Mouse (Mus musculus) stomach, embryonic 16.5 days (tissue): ENCODE results near the gene Sytl1. TPM values are rescaled to one million over a fixed set of nuclear protein-coding genes. Genes with fewer than 3 reads are reported as not detected.
A peak's percentile ranks its signal among the peaks of the same experiment; 100 is the strongest.

Source experiments
- ATAC-seq: fragments of 200-750 bp; cut with Nextera tagmentation; 2 replicates; pipeline ENCODE4 v1.8.0; 2017; ENCODE audit warnings: moderate number of reproducible peaks, moderate TSS enrichment; ENCODE audit not compliant: insufficient read depth, low FRiP score
- H3K27ac ChIP-seq: fragments of 300-500 bp; sonication (generic); 2 replicates; pipeline ENCODE4 v1.5.1; 2014; ENCODE audit warnings: low read length
- H3K27me3 ChIP-seq: fragments of 300-500 bp; sonication (generic); 2 replicates; pipeline ENCODE4 v1.6.1; 2014; ENCODE audit warnings: low read length, control low read depth, mixed read lengths; ENCODE audit not compliant: control insufficient read depth, insufficient read depth
- H3K36me3 ChIP-seq: fragments of 300-500 bp; sonication (generic); 2 replicates; pipeline ENCODE4 v1.6.1; 2014; ENCODE audit warnings: low read length; ENCODE audit not compliant: control insufficient read depth, insufficient read depth
- H3K4me1 ChIP-seq: fragments of 300-500 bp; sonication (generic); 2 replicates; pipeline ENCODE4 v1.6.1; 2014; ENCODE audit warnings: low read length, control low read depth, mixed read lengths; ENCODE audit not compliant: control insufficient read depth, insufficient read depth
- H3K4me2 ChIP-seq: fragments of 300-500 bp; sonication (generic); 2 replicates; pipeline ENCODE4 v1.6.1; 2014; ENCODE audit warnings: low read depth, low read length, mixed read lengths
- H3K4me3 ChIP-seq: fragments of 300-500 bp; sonication (generic); replicated peaks from 2 replicates; pipeline ENCODE4 v1.5.1; 2014; ENCODE audit warnings: mild to moderate bottlenecking, low read length
- H3K9ac ChIP-seq: fragments of 300-500 bp; sonication (generic); 2 replicates; pipeline ENCODE4 v1.6.1; 2014; ENCODE audit warnings: low read length
- H3K9me3 ChIP-seq: fragments of 300-500 bp; sonication (generic); replicated peaks from 2 replicates; pipeline ENCODE4 v1.6.1; 2016; ENCODE audit warnings: low read length, control low read depth; ENCODE audit not compliant: control insufficient read depth
- WGBS: fragments of 180-500 bp; shearing (Covaris S2); extraction: QIAGEN DNeasy Blood & Tissue Kit; methylation state at CpG from one replicate; pipeline ENCODE4 v1.1.7; 2014; 5-methylcytosine and 5-hydroxymethylcytosine counted together
- polyA plus RNA-seq: library from polyadenylated mRNA; unstranded; fragments of >200 nt; fragmentation: Nextera tagmentation; extraction: Ambion mirVana; gene quantifications from 2 replicates; pipeline ENCODE4 v1.2.1, GENCODE M21; 2015

The Sytl1 gene
- polyA plus RNA-seq, 1 experiment from 2014 or later, result 52.0 TPM

- no peak overlapping the region for H3K4me2 ChIP-seq
- H3K9me3 ChIP-seq, result no peaks in the 10 kb centered on the region
- H3K9ac ChIP-seq, result no peak overlapping the region; the same call in 1 of the 2 replicates
- H3K27ac ChIP-seq, result peak overlapping the region; percentile 49
- H3K27me3 ChIP-seq, result no peaks in the 10 kb centered on the region
- ATAC-seq, result peak; percentile 65
- no peak overlapping the region for H3K4me3 ChIP-seq
- WGBS, result 61% methylated on average over 12 of the region's 12 CpGs
- no peaks in the 10 kb centered on the region for H3K36me3 ChIP-seq
- 0 out of 2 replicates have a peak, but pooled peaks cover 4% of the 10 kb centered on the region for H3K4me1 ChIP-seq
Observed at GRCm38 (mm10) chr4:133257798-133258408, 5.0 kb downstream of the Sytl1 start.

- H3K36me3 ChIP-seq, result no peaks in the 10 kb centered on the region
- H3K4me2 ChIP-seq, result peak overlapping the region; percentile 51
- H3K9ac ChIP-seq, result peak overlapping the region; percentile 57
- H3K9me3 ChIP-seq, result no peaks in the 10 kb centered on the region
- peak overlapping the region; percentile 49 for H3K27ac ChIP-seq
- peak overlapping the region; percentile 22; the same call in 1 of the 2 replicates for H3K4me3 ChIP-seq
- H3K27me3 ChIP-seq, result no peaks in the 10 kb centered on the region
- peak; percentile 63 for ATAC-seq
- 27% methylated on average over 12 of the region's 12 CpGs for WGBS
- H3K4me1 ChIP-seq, result 0 out of 2 replicates have a peak, but pooled peaks cover 5% of the 10 kb centered on the region
Observed at GRCm38 (mm10) chr4:133257230-133257629, 5.7 kb downstream of the Sytl1 start.

- 16% methylated on average over 24 of the region's 24 CpGs for WGBS
- H3K9ac ChIP-seq, result peak overlapping the region; percentile 57
- ATAC-seq, result peak; percentile 26; the same call in 1 of the 2 replicates
- H3K36me3 ChIP-seq, result no peaks in the 10 kb centered on the region
- 0 out of 2 replicates have a peak, but pooled peaks cover 5% of the 10 kb centered on the region for H3K4me1 ChIP-seq
- no peaks in the 10 kb centered on the region for H3K9me3 ChIP-seq
- no peak overlapping the region for H3K27ac ChIP-seq
- H3K4me3 ChIP-seq, result peak overlapping the region; percentile 22; the same call in 1 of the 2 replicates
- H3K4me2 ChIP-seq, result peak overlapping the region; percentile 51
- peaks cover 2% of the 10 kb centered on the region; the same call in 1 of the 2 replicates for H3K27me3 ChIP-seq
Observed at GRCm38 (mm10) chr4:133256820-133257219, 6.1 kb downstream of the Sytl1 start.

- no peaks in the 10 kb centered on the region for H3K36me3 ChIP-seq
- H3K4me2 ChIP-seq, result no peak overlapping the region
- peaks cover 15% of the 10 kb centered on the region for H3K4me1 ChIP-seq
- 62% methylated on average over 6 of the region's 6 CpGs for WGBS
- ATAC-seq, result no peak
- no peaks in the 10 kb centered on the region for H3K9me3 ChIP-seq
- H3K4me3 ChIP-seq, result no peak overlapping the region
- no peak overlapping the region for H3K9ac ChIP-seq
- no peak overlapping the region for H3K27ac ChIP-seq
- peaks cover 16% of the 10 kb centered on the region for H3K27me3 ChIP-seq
Observed at GRCm38 (mm10) chr4:133255392-133255791, 7.5 kb downstream of the Sytl1 start.

GRCm38 (mm10) chr4:133253412-133253811, 9.5 kb downstream of the Sytl1 start:
- no peak overlapping the region for H3K27ac ChIP-seq
- peaks cover 17% of the 10 kb centered on the region for H3K27me3 ChIP-seq
- 75% methylated on average over 12 of the region's 12 CpGs for WGBS

GRCm38 (mm10) chr4:133252089-133252488, 10.8 kb downstream of the Sytl1 start:
- ATAC-seq, result no peak
- Histone ChIP-seq H3K27ac (peak overlapping the region; percentile 58; the same call in 1 of the 2 replicates), H3K9me3 (no peaks in the 10 kb centered on the region), H3K4me1 (peaks cover 18% of the 10 kb centered on the region), H3K36me3 (no peaks in the 10 kb centered on the region), H3K27me3 (peaks cover 28% of the 10 kb centered on the region), H3K9ac (peak overlapping the region; percentile 27; the same call in 1 of the 2 replicates), H3K4me3 (peak overlapping the region; percentile 36; the same call in 1 of the 2 replicates), H3K4me2 (no peak overlapping the region)
- 48% methylated on average over 4 of the region's 4 CpGs for WGBS

More at GRCm38 (mm10) chr4:133253412-133253811, 9.5 kb downstream of the Sytl1 start:
- Histone ChIP-seq H3K4me3 (no peak overlapping the region), H3K9ac (no peak overlapping the region), H3K9me3 (no peaks in the 10 kb centered on the region), H3K4me1 (peaks cover 15% of the 10 kb centered on the region), H3K36me3 (no peaks in the 10 kb centered on the region), H3K4me2 (no peak overlapping the region)
- ATAC-seq, result no peak

GRCm38 (mm10) chr4:133251214-133251613, 11.7 kb downstream of the Sytl1 start:
- H3K9ac ChIP-seq, result peak overlapping the region; percentile 40
- no peaks in the 10 kb centered on the region for H3K9me3 ChIP-seq
- ATAC-seq, result no peak; the same call in 1 of the 2 replicates
- peaks cover 18% of the 10 kb centered on the region for H3K4me1 ChIP-seq
- no peaks in the 10 kb centered on the region for H3K36me3 ChIP-seq
- H3K27me3 ChIP-seq, result peaks cover 30% of the 10 kb centered on the region
- H3K4me3 ChIP-seq, result peak overlapping the region; percentile 36
- peak overlapping the region; percentile 63 for H3K4me2 ChIP-seq
- H3K27ac ChIP-seq, result peak overlapping the region; percentile 58; the same call in 1 of the 2 replicates
- WGBS, result 2% methylated on average over 31 of the region's 31 CpGs

GRCm38 (mm10) chr4:133250609-133251008, 12.3 kb downstream of the Sytl1 start:
- H3K27ac ChIP-seq, result peak overlapping the region; percentile 53; the same call in 1 of the 2 replicates
- H3K9me3 ChIP-seq, result no peaks in the 10 kb centered on the region
- peak overlapping the region; percentile 63 for H3K4me2 ChIP-seq
- ATAC-seq, result peak; percentile 52; the same call in 1 of the 2 replicates
- 8% methylated on average over 22 of the region's 22 CpGs for WGBS
- H3K36me3 ChIP-seq, result no peaks in the 10 kb centered on the region
- H3K27me3 ChIP-seq, result peaks cover 30% of the 10 kb centered on the region
- peak overlapping the region; percentile 40 for H3K9ac ChIP-seq
- H3K4me1 ChIP-seq, result peaks cover 18% of the 10 kb centered on the region
- peak overlapping the region; percentile 36 for H3K4me3 ChIP-seq

GRCm38 (mm10) chr4:133247806-133248449, 15.0 kb downstream of the Sytl1 start:
- H3K9me3 ChIP-seq, result no peaks in the 10 kb centered on the region
- no peak overlapping the region for H3K27ac ChIP-seq
- no peaks in the 10 kb centered on the region for H3K36me3 ChIP-seq
- H3K27me3 ChIP-seq, result peaks cover 30% of the 10 kb centered on the region
- no peak for ATAC-seq
- no peak overlapping the region for H3K9ac ChIP-seq
- WGBS, result 58% methylated on average over 13 of the region's 13 CpGs
- H3K4me2 ChIP-seq, result no peak overlapping the region
- H3K4me3 ChIP-seq, result no peak overlapping the region
- H3K4me1 ChIP-seq, result peaks cover 16% of the 10 kb centered on the region
